Mouse (Mus musculus): ENCODE measurements around the gene Syp. TPM values are rescaled to one million over a fixed set of nuclear protein-coding genes. Genes with fewer than 3 reads are reported as not detected.

Gene Syp
- polyA plus RNA-seq, 2 experiments: 0.51 to 2.1 TPM

DNA sequence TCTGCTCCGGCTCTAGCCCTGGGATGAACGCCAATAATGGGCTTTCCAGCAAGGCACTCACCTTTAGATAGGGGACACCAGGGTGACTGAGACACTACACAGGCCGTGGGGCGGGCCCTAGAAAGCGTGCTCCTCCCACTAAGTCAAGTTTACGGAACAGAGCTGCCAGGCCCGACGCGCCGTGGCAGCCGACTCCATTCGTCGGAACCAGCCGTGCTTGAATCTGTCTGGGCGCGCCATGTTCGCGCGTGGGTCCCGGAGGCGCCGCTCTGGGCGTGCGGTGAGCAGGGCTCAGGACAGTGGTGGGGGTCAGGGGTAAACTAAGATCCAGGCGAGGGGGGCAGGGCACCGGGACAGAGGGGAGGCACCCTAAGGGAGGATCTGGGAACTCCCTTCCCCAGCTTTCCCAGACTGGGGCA is 19.0 kb downstream of the Syp start, which contains the start of gene Prickle3:
TSS of gene Prickle3 (plus strand) at position 40 of the 419 bp plus-strand sequence.
- DNase-seq (ENCODE audit: low spot score) (no peak), ATAC-seq (ENCODE audit: low FRiP score, low read depth) (peak; percentile 68; the same call in 1 of the 2 replicates)
- H3K27me3 ChIP-seq (ENCODE audit: control insufficient read depth, insufficient read depth, low read length): no peaks in the 10 kb centered on the region

DNA sequence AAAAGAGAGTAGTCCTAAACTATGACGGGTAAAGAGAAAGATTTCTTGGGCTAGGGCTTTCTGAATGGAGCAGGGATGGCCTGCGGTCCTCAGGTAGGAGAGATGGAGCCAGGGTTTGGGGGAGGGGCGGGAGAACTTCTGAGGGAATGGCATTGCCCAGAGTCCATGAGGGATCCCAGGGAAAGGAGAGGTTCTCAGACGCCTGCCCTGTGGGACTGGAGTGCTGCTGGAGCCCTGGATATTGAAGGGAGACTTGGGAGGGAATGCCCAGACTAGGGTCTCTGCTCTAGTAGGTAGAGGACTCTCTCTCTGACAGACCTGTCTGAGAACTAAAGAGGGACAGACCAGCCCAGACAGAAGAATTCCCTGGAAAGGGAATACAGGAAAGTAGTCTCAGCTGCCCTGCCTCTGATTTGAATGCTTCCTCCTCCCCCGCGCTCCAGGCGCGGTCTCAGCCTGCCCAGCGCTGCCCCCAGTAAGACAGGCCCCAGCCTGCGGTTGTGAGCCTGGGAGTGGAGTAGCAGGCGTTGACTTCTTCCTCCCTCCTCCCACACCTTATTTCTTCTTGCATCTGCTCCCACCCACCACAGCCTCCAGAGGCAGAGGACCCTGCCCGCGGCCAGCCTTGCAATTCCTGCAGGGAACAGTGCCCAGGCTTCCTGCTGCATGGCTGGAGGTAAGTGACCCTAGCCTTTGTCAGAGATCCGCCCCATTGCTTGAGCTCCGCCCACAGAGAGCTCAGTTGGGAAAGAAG is 19.9 kb downstream of the Syp start:
- Histone ChIP-seq H3K27me3 (ENCODE audit: control insufficient read depth, insufficient read depth, low read length) (no peaks in the 10 kb centered on the region), H3K4me3 (replicated peaks; ENCODE audit: low read length) (peak overlapping the region; percentile 44), H3K4me2 (replicated peaks; ENCODE audit: low read depth, low read length, severe bottlenecking) (peak overlapping the region; percentile 46), H3K9me3 (ENCODE audit: control insufficient read depth, low read length) (no peaks in the 10 kb centered on the region), H3K9ac (ENCODE audit: low read depth, low read length, severe bottlenecking) (peak overlapping the region; percentile 66; the same call in 1 of the 2 replicates), H3K27ac (replicated peaks; ENCODE audit: low read depth, low read length) (no peak overlapping the region), H3K36me3 (ENCODE audit: control insufficient read depth, insufficient read depth, low read length) (no peaks in the 10 kb centered on the region), H3K4me1 (ENCODE audit: control insufficient read depth, insufficient read depth, low read length) (no peaks in the 10 kb centered on the region)
- TF ChIP-seq POLR2A (IDR thresholded peaks at IDR 0.05; ENCODE audit: borderline replicate concordance, extremely low read depth, insufficient read depth, insufficient read length): no peak
- DNase-seq (ENCODE audit: low spot score) (no peak), ATAC-seq (ENCODE audit: low FRiP score, low read depth) (no peak)
- WGBS: 22% methylated on average over 10 of the region's 15 CpGs

More for the DNA sequence above, 19.0 kb downstream of the Syp start, which contains the start of gene Prickle3:
- 0 out of 2 replicates have a peak, but pooled peaks have one; percentile 24 for TF ChIP-seq POLR2A (IDR thresholded peaks at IDR 0.05; ENCODE audit: borderline replicate concordance, extremely low read depth, insufficient read depth, insufficient read length)
- 13% methylated on average over 26 of the region's 26 CpGs for WGBS
- peak within 1 kb of the TSS; percentile 38; the same call in 1 of the 2 replicates for H3K27ac ChIP-seq (replicated peaks; ENCODE audit: low read depth, low read length)
- peak within 1 kb of the TSS; percentile 66 for H3K9ac ChIP-seq (ENCODE audit: low read depth, low read length, severe bottlenecking)
- H3K4me2 ChIP-seq (replicated peaks; ENCODE audit: low read depth, low read length, severe bottlenecking): peak within 1 kb of the TSS; percentile 46
- no peaks in the 10 kb centered on the region for H3K9me3 ChIP-seq (ENCODE audit: control insufficient read depth, low read length)
- H3K4me3 ChIP-seq (replicated peaks; ENCODE audit: low read length): peak within 1 kb of the TSS; percentile 44
- no peaks in the 10 kb centered on the region for H3K36me3 ChIP-seq (ENCODE audit: control insufficient read depth, insufficient read depth, low read length)
- no peaks in the 10 kb centered on the region for H3K4me1 ChIP-seq (ENCODE audit: control insufficient read depth, insufficient read depth, low read length)

GRCm38 (mm10) chrX:7658785-7659589 is 20.7 kb downstream of the Syp start:
- H3K4me3 ChIP-seq (replicated peaks; ENCODE audit: low read length): peak overlapping the region; percentile 44
- WGBS: 43% methylated on average over 11 of the region's 11 CpGs
- 0 out of 2 replicates have a peak, but pooled peaks cover 3% of the 10 kb centered on the region for H3K36me3 ChIP-seq (ENCODE audit: control insufficient read depth, insufficient read depth, low read length)
- DNase-seq (ENCODE audit: low spot score) (no peak), ATAC-seq (ENCODE audit: low FRiP score, low read depth) (0 out of 2 replicates have a peak, but pooled peaks have one; percentile 12)
- H3K27ac ChIP-seq (replicated peaks; ENCODE audit: low read depth, low read length): no peak overlapping the region
- peak overlapping the region; percentile 46; the same call in 1 of the 2 replicates for H3K4me2 ChIP-seq (replicated peaks; ENCODE audit: low read depth, low read length, severe bottlenecking)
- no peaks in the 10 kb centered on the region for H3K27me3 ChIP-seq (ENCODE audit: control insufficient read depth, insufficient read depth, low read length)
- no peak for TF ChIP-seq POLR2A (IDR thresholded peaks at IDR 0.05; ENCODE audit: borderline replicate concordance, extremely low read depth, insufficient read depth, insufficient read length)
- H3K4me1 ChIP-seq (ENCODE audit: control insufficient read depth, insufficient read depth, low read length): no peaks in the 10 kb centered on the region
- no peak overlapping the region for H3K9ac ChIP-seq (ENCODE audit: low read depth, low read length, severe bottlenecking)
- H3K9me3 ChIP-seq (ENCODE audit: control insufficient read depth, low read length): no peaks in the 10 kb centered on the region

GRCm38 (mm10) chrX:7661086-7661485 is 22.8 kb downstream of the Syp start:
- no peak overlapping the region for H3K27ac ChIP-seq (replicated peaks; ENCODE audit: low read depth, low read length)
- no peaks in the 10 kb centered on the region for H3K9me3 ChIP-seq (ENCODE audit: control insufficient read depth, low read length)
- H3K4me1 ChIP-seq (ENCODE audit: control insufficient read depth, insufficient read depth, low read length): no peaks in the 10 kb centered on the region
- TF ChIP-seq POLR2A (IDR thresholded peaks at IDR 0.05; ENCODE audit: borderline replicate concordance, extremely low read depth, insufficient read depth, insufficient read length): no peak
- DNase-seq (ENCODE audit: low spot score): no peak
- no peak overlapping the region for H3K4me3 ChIP-seq (replicated peaks; ENCODE audit: low read length)
- no peaks in the 10 kb centered on the region for H3K27me3 ChIP-seq (ENCODE audit: control insufficient read depth, insufficient read depth, low read length)
- ATAC-seq (ENCODE audit: low FRiP score, low read depth): no peak
- H3K4me2 ChIP-seq (replicated peaks; ENCODE audit: low read depth, low read length, severe bottlenecking): no peak overlapping the region
- H3K9ac ChIP-seq (ENCODE audit: low read depth, low read length, severe bottlenecking): no peak overlapping the region
- 73% methylated on average over 4 of the region's 4 CpGs for WGBS
- peaks cover 9% of the 10 kb centered on the region; the same call in 1 of the 2 replicates for H3K36me3 ChIP-seq (ENCODE audit: control insufficient read depth, insufficient read depth, low read length)

DNA sequence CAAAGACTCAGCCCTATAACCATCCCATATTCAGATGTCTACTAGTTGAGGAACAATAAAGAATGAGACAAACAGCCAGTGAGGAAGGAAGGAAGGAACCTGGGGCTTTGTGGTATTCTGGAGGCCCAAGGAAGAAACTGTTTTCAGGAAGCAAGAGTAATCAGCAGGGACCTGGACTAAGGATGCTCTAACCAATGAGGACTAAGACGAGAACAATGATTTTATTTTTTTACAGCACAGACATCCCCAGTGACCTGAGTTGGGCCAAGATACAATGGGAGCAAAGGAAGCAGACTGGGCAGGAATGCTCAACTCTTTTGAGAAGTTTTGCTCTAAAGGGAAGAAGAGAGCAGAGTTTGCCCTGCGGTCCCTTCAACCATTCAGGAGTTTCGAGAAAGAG is 24.7 kb downstream of the Syp start:
- TF ChIP-seq POLR2A (IDR thresholded peaks at IDR 0.05; ENCODE audit: borderline replicate concordance, extremely low read depth, insufficient read depth, insufficient read length): no peak
- Histone ChIP-seq H3K27me3 (ENCODE audit: control insufficient read depth, insufficient read depth, low read length) (no peaks in the 10 kb centered on the region), H3K4me2 (replicated peaks; ENCODE audit: low read depth, low read length, severe bottlenecking) (no peak overlapping the region), H3K27ac (replicated peaks; ENCODE audit: low read depth, low read length) (no peak overlapping the region), H3K9me3 (ENCODE audit: control insufficient read depth, low read length) (no peaks in the 10 kb centered on the region), H3K36me3 (ENCODE audit: control insufficient read depth, insufficient read depth, low read length) (peaks cover 14% of the 10 kb centered on the region), H3K9ac (ENCODE audit: low read depth, low read length, severe bottlenecking) (no peak overlapping the region), H3K4me1 (ENCODE audit: control insufficient read depth, insufficient read depth, low read length) (no peaks in the 10 kb centered on the region), H3K4me3 (replicated peaks; ENCODE audit: low read length) (no peak overlapping the region)
- 75% methylated on average over 3 of the region's 3 CpGs for WGBS
- DNase-seq (ENCODE audit: low spot score) (no peak), ATAC-seq (ENCODE audit: low FRiP score, low read depth) (no peak)
